Mouse (Mus musculus) stomach, postnatal 0 days (tissue): ENCODE data around the gene Sec14l3.

Experiments used
- CTCF ChIP-seq: IDR thresholded peaks from 2 replicates; pipeline ENCODE4 v1.5.1; 2016; ENCODE audit warnings: antibody characterized with exemption, low read depth, mild to moderate bottlenecking, moderate library complexity
- EP300 ChIP-seq: optimal IDR thresholded peaks from 2 replicates; pipeline ENCODE3; 2016; ENCODE audit warnings: antibody characterized with exemption

DNA sequence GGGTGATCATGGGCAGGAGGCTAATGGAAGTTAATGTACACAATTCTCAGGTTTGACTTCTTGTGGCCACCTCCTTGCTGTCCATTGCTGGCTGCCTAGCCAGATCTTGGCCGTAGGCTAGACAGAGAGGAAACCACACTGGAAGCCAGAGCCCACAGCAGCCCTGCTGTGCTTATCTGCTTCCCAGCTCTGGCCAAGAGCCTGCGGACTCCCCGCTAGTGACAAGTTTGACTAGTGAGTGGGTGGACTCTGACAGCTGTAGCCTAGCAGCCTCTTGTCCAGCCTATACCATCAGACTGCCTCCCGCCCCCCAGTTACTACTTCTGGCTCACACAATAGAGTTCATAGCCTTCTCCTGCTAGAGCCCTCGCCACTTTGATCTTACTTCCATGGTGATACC is 55.0 kb downstream of the Sec14l3 start:
- TF ChIP-seq EP300: no peak
- TF ChIP-seq CTCF: no peak
